9 mouse cellular contexts compared by ENCODE assay signal in genomic region chr7:142506501-142506900, GRCm38 (mm10). TPM values are rescaled to one million over a fixed set of nuclear protein-coding genes. Genes with fewer than 3 reads are reported as not detected.
A peak's percentile ranks its signal among the peaks of the same experiment; 100 is the strongest.
DNase-seq lines count a peak whose midpoint lies in the region; ATAC-seq lines count a peak whose summit lies in the region.
"Had no signal": no experiment of that assay in that cellular context is flagged by ENCODE, and none has a peak within 500 bp of the region (broad histone marks: within the 10 kb centered on the region; RNA-seq: fewer than 3 reads in every experiment).

No protein-coding gene starts in this region.

- H3K27me3 ChIP-seq in hindbrain, embryonic 13.5 days = 0 out of 2 replicates have a peak, but pooled peaks cover 8% of the 10 kb centered on the region
- H3K27me3 ChIP-seq in midbrain, embryonic 13.5 days = no peaks in the 10 kb centered on the region; the same call in 1 of the 2 replicates

- no peak overlapping the region for H3K4me3 ChIP-seq in hindbrain, embryonic 13.5 days
- H3K4me3 ChIP-seq in midbrain, embryonic 13.5 days (replicated peaks) = no peak overlapping the region
- H3K4me3 ChIP-seq: midbrain, embryonic 12.5 days had no signal

- H3K4me1 ChIP-seq in hindbrain, embryonic 13.5 days (replicated peaks) = peaks cover 30% of the 10 kb centered on the region
- peaks cover 26% of the 10 kb centered on the region for H3K4me1 ChIP-seq in midbrain, embryonic 13.5 days (replicated peaks)

- H3K27ac ChIP-seq in hindbrain, embryonic 13.5 days = 0 out of 2 replicates have a peak overlapping the region, but pooled peaks have one; percentile 36
- H3K27ac ChIP-seq in midbrain, embryonic 13.5 days = no peak overlapping the region; the same call in 1 of the 2 replicates
- H3K27ac ChIP-seq: midbrain, embryonic 12.5 days had no signal

- no peaks in the 10 kb centered on the region for H3K36me3 ChIP-seq in hindbrain, embryonic 13.5 days
- H3K36me3 ChIP-seq in midbrain, embryonic 13.5 days = no peaks in the 10 kb centered on the region
- H3K36me3 ChIP-seq: midbrain, embryonic 12.5 days had no signal

- no peak overlapping the region for H3K9ac ChIP-seq in hindbrain, embryonic 13.5 days
- no peak overlapping the region for H3K9ac ChIP-seq in midbrain, embryonic 13.5 days (replicated peaks)

- WGBS in hindbrain, embryonic 13.5 days = 23% methylated on average over 4 of the region's 4 CpGs
- WGBS in midbrain, embryonic 13.5 days = 17% methylated on average over 4 of the region's 4 CpGs

- no peak overlapping the region for H3K4me2 ChIP-seq in hindbrain, embryonic 13.5 days
- H3K4me2 ChIP-seq in midbrain, embryonic 13.5 days (replicated peaks) = no peak overlapping the region
- H3K4me2 ChIP-seq: midbrain, embryonic 12.5 days had no signal

- no peaks in the 10 kb centered on the region for H3K9me3 ChIP-seq in hindbrain, embryonic 13.5 days
- H3K9me3 ChIP-seq in midbrain, embryonic 13.5 days = no peaks in the 10 kb centered on the region
- H3K9me3 ChIP-seq: midbrain, embryonic 12.5 days had no signal

- peak; percentile 26 for DNase-seq in embryo, embryonic 11 days
- no peak for DNase-seq in embryo, embryonic 10.5 days (ENCODE audit: low spot score)
- peak; percentile 25 for DNase-seq in MN1 (ENCODE audit: low spot score)
- DNase-seq in layer of hippocampus, postnatal 25 days (ENCODE audit: extremely low spot score in 1 of 2, low spot score in 1 of 2) = no peak
- DNase-seq in adrenal gland, postnatal 10 days = no peak

- peak; percentile 52; the same call in 1 of the 2 replicates for ATAC-seq in hindbrain, embryonic 13.5 days (ENCODE audit: low FRiP score)
- peak; percentile 77 for ATAC-seq in midbrain, embryonic 13.5 days
- ATAC-seq in CD4-positive, CD25-positive, alpha-beta regulatory T cell, adult 4 months = no peak

RNA-seq across cellular contexts. Expression of gene Tnnt3, which starts 7.9 kb away (rescaled TPM):
- polyA plus RNA-seq in hindbrain, embryonic 13.5 days (2015; fragmentation: Nextera tagmentation; extraction: Ambion mirVana) = 1.1 and 2.5 TPM in 2 replicates
- polyA plus RNA-seq in midbrain, embryonic 13.5 days (2015; fragmentation: Nextera tagmentation; extraction: Ambion mirVana) = 0.68 and 1.0 TPM in 2 replicates
- not detected for total RNA-seq in layer of hippocampus, postnatal 25 days (2021)
- 1 to 10 TPM; 2.5 to 5.7 TPM for polyA plus RNA-seq in CD4-positive, CD25-positive, alpha-beta regulatory T cell, adult 4 months (2017; shearing (Covaris generic))
- 1,000 to 10,000 TPM in 1 of 2 experiments, 100 to 1,000 TPM in 1; 272 to 1,179 TPM for total RNA-seq in adrenal gland, postnatal 10 days (2021)

RNA-seq across cellular contexts. Expression of gene Mrpl23, which starts 26.0 kb away (rescaled TPM):
- polyA plus RNA-seq in hindbrain, embryonic 13.5 days (2015; fragmentation: Nextera tagmentation; extraction: Ambion mirVana) = 16.9 and 19.5 TPM in 2 replicates
- 12.8 and 13.7 TPM in 2 replicates for polyA plus RNA-seq in midbrain, embryonic 13.5 days (2015; fragmentation: Nextera tagmentation; extraction: Ambion mirVana)
- total RNA-seq in layer of hippocampus, postnatal 25 days (2021) = 1 to 10 TPM; 5.8 to 6.7 TPM
- polyA plus RNA-seq in CD4-positive, CD25-positive, alpha-beta regulatory T cell, adult 4 months (2017; shearing (Covaris generic)) = 1 to 10 TPM; 2.6 to 3.0 TPM
- total RNA-seq in adrenal gland, postnatal 10 days (2021) = 10 to 100 TPM in 1 of 2 experiments, 1 to 10 TPM in 1; 5.1 to 15.8 TPM

RNA-seq across cellular contexts. Expression of gene Lsp1, which starts 45.9 kb away (rescaled TPM):
- polyA plus RNA-seq in hindbrain, embryonic 13.5 days (2015; fragmentation: Nextera tagmentation; extraction: Ambion mirVana) = 5.1 and 6.8 TPM in 2 replicates
- 6.5 and 6.9 TPM in 2 replicates for polyA plus RNA-seq in midbrain, embryonic 13.5 days (2015; fragmentation: Nextera tagmentation; extraction: Ambion mirVana)
- total RNA-seq in layer of hippocampus, postnatal 25 days (2021) = 1 to 10 TPM; 2.2 to 4.2 TPM
- 1,000 to 10,000 TPM; 1,098 to 1,582 TPM for polyA plus RNA-seq in CD4-positive, CD25-positive, alpha-beta regulatory T cell, adult 4 months (2017; shearing (Covaris generic))
- total RNA-seq in adrenal gland, postnatal 10 days (2021) = 10 to 100 TPM; 26.7 to 39.3 TPM

Comparison
In these comparisons a context has a peak if more than half of its experiments do, and no peak if none do; other contexts are left out.
1. DNase-seq: peak in embryo, embryonic 11 days (single experiment) and MN1 (single experiment); none in embryo, embryonic 10.5 days (single experiment), layer of hippocampus, postnatal 25 days (0 of 2) and adrenal gland, postnatal 10 days (single experiment).
2. RNA of gene Lsp1, which starts 45.9 kb away (polyA plus RNA-seq): 1,098 to 1,582 TPM in CD4-positive, CD25-positive, alpha-beta regulatory T cell, adult 4 months; 6.5 to 6.9 TPM in midbrain, embryonic 13.5 days and 5.1 to 6.8 TPM in hindbrain, embryonic 13.5 days; every median in the first group is over 100 times any median in the second.